Mouse (Mus musculus) megakaryocyte progenitor cell, adult 5-6 weeks (primary cell): Measurements from ENCODE around the gene Med13l. TPM values are rescaled to one million over a fixed set of nuclear protein-coding genes. Genes with fewer than 3 reads are reported as not detected.

Experiments used
- ATAC-seq: replicated peaks from 2 replicates; pipeline ENCODE4 v1.8.0; 2016; ENCODE audit warnings: mild to moderate bottlenecking, moderate TSS enrichment, inconsistent platforms; ENCODE audit not compliant: poor library complexity
- total RNA-seq, 2 experiments: library from RNA; stranded (forward) in 1 of 2; stranded (reverse) in 1 of 2; fragments of 157-497, 149-512 nt in 1 of 2; fragments of 200-1000 nt in 1 of 2; gene quantifications; 2 replicates each; pipeline versions ENCODE4 v1.2.3 to v1.2.4; 2015 to 2017

Gene Med13l
- total RNA-seq (2015) (27.3 and 32.4 TPM in 2 replicates), total RNA-seq (2017) (24.0 and 26.3 TPM in 2 replicates)

DNA sequence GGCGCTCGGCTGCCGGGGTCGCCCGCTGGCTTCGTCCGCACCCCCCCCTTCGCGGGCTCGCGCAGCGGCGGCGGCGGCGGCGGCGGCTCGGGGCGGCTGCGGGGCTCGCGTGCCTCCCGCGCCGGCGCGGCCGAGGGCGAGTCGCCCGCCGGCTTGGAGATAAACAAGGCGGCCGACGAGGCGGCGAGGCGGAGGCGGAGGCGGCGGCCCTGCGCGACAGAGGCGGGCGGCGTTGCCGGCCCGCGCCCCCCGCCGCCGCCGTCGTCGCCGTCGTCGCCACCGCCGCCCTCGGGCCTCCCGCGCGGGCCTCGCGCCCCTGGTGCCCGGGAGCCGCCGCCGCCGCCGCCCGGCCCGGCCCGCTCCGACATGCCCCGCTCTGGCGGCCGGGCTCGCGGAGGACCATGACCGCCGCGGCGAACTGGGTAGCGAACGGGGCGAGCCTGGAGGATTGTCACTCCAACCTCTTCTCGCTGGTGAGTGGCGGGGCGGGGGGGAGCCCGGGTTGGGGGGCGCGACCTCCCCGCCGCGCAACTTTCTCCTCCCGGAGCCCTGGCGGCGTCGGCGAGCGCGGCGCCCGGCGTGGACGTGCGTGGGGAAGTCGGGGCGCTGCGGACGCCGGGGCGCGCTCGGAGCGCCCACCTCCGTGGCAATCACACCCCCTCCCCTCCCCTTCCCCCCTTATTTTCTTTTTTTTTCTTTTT, at the start of gene Med13l:
TSS of gene Med13l (plus strand) at position 295 of the 701 bp plus-strand sequence.
- peak; percentile 42 for ATAC-seq

DNA sequence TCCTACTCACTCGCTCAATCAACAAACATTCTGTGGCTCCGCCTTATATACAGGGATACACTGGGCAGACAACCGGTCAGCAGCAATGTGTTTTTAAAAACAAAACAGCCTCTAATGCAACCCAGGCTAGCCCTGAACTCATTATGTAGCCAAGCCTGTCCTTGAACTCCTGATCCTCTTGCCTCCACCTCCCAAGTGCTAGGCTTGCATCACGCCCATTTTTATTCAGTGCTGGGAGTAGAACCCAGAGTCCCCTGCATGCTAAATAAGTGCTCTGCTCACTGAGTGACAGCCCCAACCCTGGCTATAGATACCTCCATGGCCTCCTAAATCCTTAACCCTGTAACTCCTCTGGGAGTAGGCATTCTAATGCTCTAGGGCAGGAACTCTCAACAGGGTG, 49.5 kb upstream of the Med13l start:
- no peak for ATAC-seq

DNA sequence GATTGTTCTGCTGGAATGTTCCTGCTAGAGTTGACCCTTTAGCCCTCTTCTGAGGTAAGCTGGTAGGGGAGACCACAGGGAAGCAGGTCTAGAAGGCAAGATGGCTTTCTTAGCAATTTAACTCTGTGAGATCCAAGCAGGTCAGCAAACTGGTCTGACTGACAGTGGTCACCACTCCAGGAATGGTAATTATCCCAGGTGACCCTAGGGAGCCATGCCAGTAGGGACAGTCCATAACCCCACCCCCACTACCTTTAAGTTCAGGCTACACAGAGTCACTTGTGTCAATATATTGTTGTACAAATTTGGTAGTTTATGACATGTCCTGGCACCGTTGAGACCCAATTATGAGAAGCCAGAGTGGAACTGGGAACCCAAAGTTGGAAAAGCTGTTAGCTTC, 47.5 kb upstream of the Med13l start:
- ATAC-seq = no peak

- ATAC-seq = peak; percentile 38
Measured at GRCm38 (mm10) chr5:118513629-118514526, 46.6 kb upstream of the Med13l start.

- no peak for ATAC-seq
Measured at GRCm38 (mm10) chr5:118514527-118514831, 46.0 kb upstream of the Med13l start.

DNA sequence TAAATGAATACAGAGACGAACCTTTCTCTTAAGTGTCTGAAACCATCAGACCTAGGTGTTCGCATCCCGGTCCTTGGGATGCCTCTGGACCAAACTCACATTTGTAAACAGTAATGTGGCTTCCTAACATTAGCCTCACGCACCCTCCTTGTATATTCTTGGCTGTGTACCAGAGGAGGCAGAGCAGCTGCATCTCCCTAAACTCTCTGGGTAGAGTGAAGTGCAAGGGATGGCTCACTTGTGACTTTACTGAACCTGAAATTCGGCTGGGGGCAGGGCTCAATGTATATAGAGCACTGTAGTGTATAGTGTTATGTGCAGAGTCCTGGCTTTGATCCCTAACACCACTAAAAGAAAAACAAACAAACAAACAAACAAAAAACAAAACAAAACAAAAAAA, 45.6 kb upstream of the Med13l start:
- ATAC-seq = no peak

DNA sequence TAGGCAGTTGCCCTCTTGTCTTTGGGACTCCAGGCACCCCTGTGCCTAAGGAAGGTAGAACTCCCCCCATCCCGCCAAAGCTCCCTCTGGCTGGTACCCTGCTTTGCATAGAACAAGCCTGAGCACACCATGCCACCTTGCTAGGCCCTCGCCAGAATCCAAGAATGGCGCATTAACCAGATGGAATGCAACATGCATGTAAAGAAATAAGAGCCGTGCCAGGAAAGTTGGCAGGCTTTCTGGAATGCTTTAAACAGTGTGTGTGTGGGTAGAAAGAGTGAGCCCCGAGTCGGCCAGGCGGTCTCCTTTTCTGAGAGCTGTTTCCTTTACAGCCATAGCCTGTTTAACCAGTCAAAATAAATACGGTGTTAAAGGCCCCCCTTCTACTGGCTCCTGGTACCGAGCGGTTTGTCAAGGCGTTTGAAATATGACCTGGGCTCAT, 45.2 kb upstream of the Med13l start:
- 0 out of 2 replicates have a peak, but pooled peaks have one; percentile 10 for ATAC-seq

GRCm38 (mm10) chr5:118516066-118516465, 44.4 kb upstream of the Med13l start:
- ATAC-seq = no peak

GRCm38 (mm10) chr5:118516470-118516869, 44.0 kb upstream of the Med13l start:
- ATAC-seq = no peak

GRCm38 (mm10) chr5:118520457-118520856, 40.0 kb upstream of the Med13l start:
- no peak for ATAC-seq

- ATAC-seq = no peak
Measured at GRCm38 (mm10) chr5:118524400-118524799, 36.1 kb upstream of the Med13l start.

- no peak for ATAC-seq
Measured at GRCm38 (mm10) chr5:118525634-118526033, 34.8 kb upstream of the Med13l start.

- ATAC-seq = no peak
Measured at GRCm38 (mm10) chr5:118526504-118526903, 34.0 kb upstream of the Med13l start.

GRCm38 (mm10) chr5:118529241-118529640, 31.2 kb upstream of the Med13l start:
- ATAC-seq = no peak

- no peak for ATAC-seq
Measured at GRCm38 (mm10) chr5:118532125-118532524, 28.4 kb upstream of the Med13l start.

DNA sequence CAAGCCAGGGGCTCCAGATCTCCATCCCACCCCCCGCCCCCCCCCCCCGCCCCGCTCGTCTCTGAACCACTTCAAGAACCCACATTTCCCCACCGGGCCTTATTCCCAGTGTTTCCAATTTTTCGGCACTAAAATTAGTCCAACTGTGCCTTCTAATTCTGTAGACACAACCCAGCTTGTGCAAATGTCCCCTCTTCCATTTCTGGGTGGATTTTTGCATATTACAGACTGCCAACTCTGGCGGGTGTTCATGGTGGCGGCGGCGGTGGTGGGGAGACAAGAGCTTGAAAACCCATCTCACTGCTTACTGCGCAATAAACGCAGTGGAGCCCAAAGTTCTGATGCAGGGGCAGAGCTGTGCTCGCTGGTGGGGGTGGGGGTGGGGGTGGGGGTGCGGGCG, 27.8 kb upstream of the Med13l start:
- no peak for ATAC-seq

DNA sequence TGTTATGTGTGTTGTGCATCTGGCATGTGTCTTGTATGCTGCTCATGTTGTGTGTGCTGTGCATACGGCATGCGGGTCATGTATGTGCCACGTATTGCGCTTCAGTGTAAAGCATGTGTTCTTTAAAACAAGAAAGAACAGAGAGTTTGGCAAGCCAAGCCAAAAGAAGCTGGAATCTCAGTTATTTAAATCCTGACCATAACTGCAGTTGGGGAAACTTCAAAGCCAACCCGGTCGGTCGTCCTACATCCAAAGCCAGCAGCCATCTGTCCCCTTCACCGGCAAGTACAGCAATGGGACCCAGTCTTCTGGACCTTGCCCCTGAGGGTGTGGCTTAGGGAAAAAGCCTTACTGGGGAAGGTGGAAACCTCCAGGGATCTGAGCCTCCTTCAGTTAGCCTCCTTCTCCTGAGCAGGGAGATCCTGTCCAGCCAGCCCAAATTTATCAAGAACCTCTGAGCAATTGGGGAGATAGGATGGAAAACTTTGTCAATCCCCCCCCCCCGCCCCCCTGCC, 26.0 kb upstream of the Med13l start:
- no peak for ATAC-seq

GRCm38 (mm10) chr5:118535130-118535529, 25.3 kb upstream of the Med13l start:
- no peak for ATAC-seq

- ATAC-seq = no peak
Measured at GRCm38 (mm10) chr5:118538487-118538886, 22.0 kb upstream of the Med13l start.

GRCm38 (mm10) chr5:118543816-118544215, 16.7 kb upstream of the Med13l start:
- ATAC-seq = no peak

- ATAC-seq = no peak
Measured at GRCm38 (mm10) chr5:118550493-118550892, 10.0 kb upstream of the Med13l start.

- no peak for ATAC-seq
Measured at GRCm38 (mm10) chr5:118553290-118553689, 7.2 kb upstream of the Med13l start.
